Comparison of ENCODE assay signal across 8 mouse cellular contexts in the genomic region with DNA sequence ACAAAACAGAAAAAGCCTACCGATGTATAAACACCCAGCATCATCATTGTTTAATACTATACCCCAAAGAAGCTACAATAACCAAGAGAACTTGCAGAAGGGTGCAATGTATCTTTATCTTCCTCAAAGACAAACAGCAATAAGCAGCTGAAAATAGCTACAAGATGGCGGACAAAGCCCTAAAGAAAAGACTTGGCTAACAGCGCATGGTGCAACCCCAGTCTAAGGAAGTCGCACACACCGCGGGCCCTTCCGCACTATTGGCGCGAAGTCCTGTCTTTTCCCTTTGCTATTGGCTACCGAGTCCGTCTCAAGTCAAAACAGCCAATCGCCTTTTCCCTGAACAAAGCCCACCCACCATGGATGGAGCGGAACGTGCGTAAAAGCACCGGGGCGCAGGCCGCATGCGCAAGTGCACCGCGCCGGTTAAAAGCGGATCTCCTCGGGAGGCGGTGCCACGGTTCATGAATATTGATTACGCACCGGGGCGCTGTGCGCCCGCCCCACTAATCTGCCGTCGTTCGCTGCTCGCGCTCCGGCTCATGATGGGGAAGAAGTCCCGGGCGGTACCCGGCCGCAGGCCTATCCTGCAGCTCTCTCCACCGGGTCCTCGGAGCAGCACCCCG. TPM values are rescaled to one million over a fixed set of nuclear protein-coding genes. Genes with fewer than 3 reads are reported as not detected.
DNase-seq lines count a peak whose midpoint lies in the region; ATAC-seq lines count a peak whose summit lies in the region.

Fnbp4 (plus strand) TSS at position 318 of the 626 bp plus-strand sequence.

- ATAC-seq in inflammation-experienced regulatory T-cells, adult 6 months: peak; percentile 95
- peak; percentile 98 for ATAC-seq in megakaryocyte-erythroid progenitor cell, adult 5-6 weeks (replicated peaks; ENCODE audit: low FRiP score, low TSS enrichment, poor library complexity, severe bottlenecking)

- peak; percentile 99 to 100 for DNase-seq in adrenal gland, adult (ENCODE audit: inconsistent age in 2 of 2, low spot score in 1 of 2)
- peak; percentile 99 for DNase-seq in embryo, embryonic 10.5 days (ENCODE audit: low spot score)
- DNase-seq in gastrocnemius, postnatal 14 days: peak; percentile 97
- peak; percentile 98 for DNase-seq in left cerebral cortex, postnatal 10 days (ENCODE audit: extremely low spot score in 1 of 2, low spot score in 2 of 2)
- DNase-seq in right cerebral cortex, postnatal 25 days: peak; percentile 99
- DNase-seq in urinary bladder, postnatal 4 days (ENCODE audit: low spot score in 2 of 2): peak; percentile 94 to 97

- intact Hi-C loops in gastrocnemius, postnatal 14 days (cut with DNase I; ENCODE audit: low total_unique reads): no loop called here
- intact Hi-C loops in left cerebral cortex, postnatal 10 days (cut with DNase I): no loop called here

RNA-seq across cellular contexts. Expression of gene Fnbp4, which starts in this region (rescaled TPM):
- total RNA-seq in gastrocnemius, postnatal 14 days (2021): 10 to 100 TPM; 13.4 to 17.3 TPM
- polyA plus RNA-seq in inflammation-experienced regulatory T-cells, adult 6 months (2017; shearing (Covaris generic)): 100 to 1,000 TPM in 2 of 3 experiments, 10 to 100 TPM in 1; 86.5 to 129 (median 113) TPM
- 10 to 100 TPM; 77.1 to 80.6 TPM for total RNA-seq in left cerebral cortex, postnatal 10 days (2021)
- 185 and 203 TPM in 2 replicates for total RNA-seq in megakaryocyte-erythroid progenitor cell, adult 5-6 weeks (2014; fragmentation: Nextera tagmentation)
- 133 and 153 TPM in 2 replicates for total RNA-seq in megakaryocyte-erythroid progenitor cell, adult 5-6 weeks (2017)

Comparison
In these comparisons a context has a peak if more than half of its experiments do, and no peak if none do; other contexts are left out.
1. Peak in every context shown above with its lines: DNase-seq and ATAC-seq.
2. RNA of gene Fnbp4 (total RNA-seq): 133 to 203 TPM in megakaryocyte-erythroid progenitor cell, adult 5-6 weeks and 77.1 to 80.6 TPM in left cerebral cortex, postnatal 10 days; 13.4 to 17.3 TPM in gastrocnemius, postnatal 14 days; every median in the first group is over 4 times any median in the second.